Mouse (Mus musculus) MEL (cell line): ENCODE measurements at regions not wholly inside any gene's neighbourhood (a gene's known extent, or its start where the extent isn't known, plus 50 kb on each side); places are given as distances from the start of the nearest gene placed in this dataset.

ENCODE experiments used
- DNase-seq: peaks from one replicate; pipeline ENCODE4 v3.0.0; 2011; ENCODE audit warnings: low read depth, low spot score
- H3K27ac ChIP-seq: 2 replicates; pipeline ENCODE4 v1.5.1; 2012; ENCODE audit warnings: low read depth, mild to moderate bottlenecking, control low read depth, low read length, moderate library complexity; ENCODE audit not compliant: control insufficient read depth
- H3K27me3 ChIP-seq, 2 experiments: fragments of 150-350 bp in 1 of 2; sonication (generic) in 1 of 2; 2 replicates each; pipeline ENCODE4 v1.6.1; 2012; ENCODE audit warnings: low read length in 2 of 2, mild to moderate bottlenecking in 2 of 2, improper control_type of control experiment in 1 of 2, moderate library complexity in 1 of 2; ENCODE audit not compliant: insufficient read depth in 2 of 2, control insufficient read depth in 1 of 2
- H3K36me3 ChIP-seq, 2 experiments: 2 replicates each; pipeline ENCODE4 v1.6.1; 2012 to 2014; ENCODE audit warnings: low read length in 2 of 2, improper control_type of control experiment in 1 of 2, inconsistent platforms in 1 of 2, mild to moderate bottlenecking in 1 of 2; ENCODE audit not compliant: insufficient read depth in 2 of 2, control insufficient read depth in 1 of 2
- H3K4me1 ChIP-seq, 2 experiments: fragments of 150-350 bp in 1 of 2; sonication (generic) in 1 of 2; 2 replicates each; pipeline ENCODE4 v1.6.1; 2012; ENCODE audit warnings: low read length in 2 of 2, improper control_type of control experiment in 1 of 2, mild to moderate bottlenecking in 1 of 2; ENCODE audit not compliant: insufficient read depth in 2 of 2, control insufficient read depth in 1 of 2
- H3K4me3 ChIP-seq, 2 experiments: fragments of 150-350 bp in 1 of 2; sonication (generic) in 1 of 2; 2 replicates each; pipeline ENCODE4 v1.5.1; 2012; ENCODE audit warnings: low read depth in 2 of 2, low read length in 2 of 2, mild to moderate bottlenecking in 2 of 2, moderate library complexity in 2 of 2, control low read depth in 1 of 2, improper control_type of control experiment in 1 of 2; ENCODE audit not compliant: control insufficient read depth in 1 of 2, insufficient read depth in 1 of 2
- H3K79me2 ChIP-seq: 2 replicates; pipeline ENCODE4 v1.6.1; 2012; ENCODE audit warnings: mild to moderate bottlenecking, low read length, moderate library complexity; ENCODE audit not compliant: control insufficient read depth, poor library complexity, insufficient read depth
- H3K9ac ChIP-seq: 2 replicates; pipeline ENCODE4 v1.6.1; 2012; ENCODE audit warnings: low read depth, mild to moderate bottlenecking, control low read depth, low read length, moderate library complexity; ENCODE audit not compliant: control insufficient read depth, poor library complexity, severe bottlenecking
- H3K9me3 ChIP-seq: fragments of 150-350 bp; sonication (generic); replicated peaks from 2 replicates; pipeline ENCODE4 v1.6.1; 2012; ENCODE audit warnings: mild to moderate bottlenecking, low read length, improper control_type of control experiment, moderate library complexity; ENCODE audit not compliant: insufficient read depth
- BHLHE40 ChIP-seq: IDR thresholded peaks from 2 replicates; pipeline ENCODE4 v1.6.1; 2012; ENCODE audit warnings: low read depth, mild to moderate bottlenecking, inconsistent platforms, low read length, improper control_type of control experiment, borderline replicate concordance
- CHD1 ChIP-seq: IDR thresholded peaks from 2 replicates; pipeline ENCODE4 v1.6.1; 2012; ENCODE audit warnings: low read depth, mild to moderate bottlenecking, inconsistent platforms, low read length, improper control_type of control experiment
- CHD2 ChIP-seq: IDR thresholded peaks from 2 replicates; pipeline ENCODE4 v1.6.1; 2011; ENCODE audit warnings: low read length, improper control_type of control experiment
- E2F4 ChIP-seq: IDR thresholded peaks from 2 replicates; pipeline ENCODE4 v1.6.1; 2011; ENCODE audit warnings: low read depth, low read length, improper control_type of control experiment, borderline replicate concordance
- EP300 ChIP-seq, 2 experiments: IDR thresholded peaks; 2 replicates each; pipeline ENCODE4 v1.6.1; 2011; ENCODE audit warnings: improper control_type of control experiment in 2 of 2, low read length in 2 of 2, low read depth in 1 of 2, mild to moderate bottlenecking in 1 of 2
- ETS1 ChIP-seq: IDR thresholded peaks from 2 replicates; pipeline ENCODE4 v1.6.1; 2012; ENCODE audit warnings: low read depth, mild to moderate bottlenecking, inconsistent platforms, low read length, improper control_type of control experiment, moderate library complexity
- GABPA ChIP-seq: IDR thresholded peaks from 2 replicates; pipeline ENCODE4 v1.6.1; 2012; ENCODE audit warnings: low read depth, mild to moderate bottlenecking, inconsistent platforms, low read length, improper control_type of control experiment, moderate library complexity
- HCFC1 ChIP-seq: IDR thresholded peaks from 2 replicates; pipeline ENCODE4 v1.6.1; 2012; ENCODE audit warnings: low read depth, mild to moderate bottlenecking, inconsistent platforms, low read length, improper control_type of control experiment, moderate library complexity
- JUND ChIP-seq: IDR thresholded peaks from 2 replicates; pipeline ENCODE4 v1.6.1; 2011; ENCODE audit warnings: low read depth, mild to moderate bottlenecking, improper control_type of control experiment, low read length
- KAT2A ChIP-seq: conservative IDR thresholded peaks from 2 replicates; pipeline ENCODE4 v1.6.1; 2012; ENCODE audit warnings: low read depth, low read length, improper control_type of control experiment, inconsistent platforms
- MAFK ChIP-seq: IDR thresholded peaks from 2 replicates; pipeline ENCODE4 v1.6.1; 2011; ENCODE audit warnings: low read depth, mild to moderate bottlenecking, low read length, improper control_type of control experiment, borderline replicate concordance
- MXI1 ChIP-seq: IDR thresholded peaks from 2 replicates; pipeline ENCODE4 v1.6.1; 2011; ENCODE audit warnings: mild to moderate bottlenecking, low read depth, low read length, improper control_type of control experiment
- MYC ChIP-seq: IDR thresholded peaks from 2 replicates; pipeline ENCODE4 v1.6.1; 2011; ENCODE audit warnings: low read depth, mild to moderate bottlenecking, low read length, improper control_type of control experiment, moderate library complexity
- NELFE ChIP-seq: IDR thresholded peaks from 2 replicates; pipeline ENCODE4 v1.6.1; 2011; ENCODE audit warnings: low read depth, low read length, improper control_type of control experiment
- NRF1 ChIP-seq: IDR thresholded peaks from 2 replicates; pipeline ENCODE4 v1.6.1; 2014; ENCODE audit warnings: low read depth, mild to moderate bottlenecking, inconsistent platforms, low read length, improper control_type of control experiment, moderate library complexity; ENCODE audit not compliant: poor library complexity, insufficient read depth, severe bottlenecking
- RAD21 ChIP-seq: IDR thresholded peaks from 2 replicates; pipeline ENCODE4 v1.6.1; 2011; ENCODE audit warnings: mild to moderate bottlenecking, low read depth, low read length, improper control_type of control experiment
- RCOR1 ChIP-seq: IDR thresholded peaks from 2 replicates; pipeline ENCODE4 v1.6.1; 2012; ENCODE audit warnings: low read depth, mild to moderate bottlenecking, inconsistent platforms, low read length, improper control_type of control experiment
- TAL1 ChIP-seq: IDR thresholded peaks from 2 replicates; pipeline ENCODE4 v1.6.1; 2012; ENCODE audit warnings: mild to moderate bottlenecking, inconsistent platforms, low read length, moderate library complexity, mixed read lengths
- TBP ChIP-seq: IDR thresholded peaks from 2 replicates; pipeline ENCODE4 v1.8.0; 2011; ENCODE audit warnings: low read depth, low read length, improper control_type of control experiment
- TCF12 ChIP-seq: IDR thresholded peaks from 2 replicates; pipeline ENCODE4 v1.6.1; 2014; ENCODE audit warnings: low read depth, mild to moderate bottlenecking, inconsistent platforms, low read length, improper control_type of control experiment, moderate library complexity
- UBTF ChIP-seq: IDR thresholded peaks from 2 replicates; pipeline ENCODE4 v1.6.1; 2012; ENCODE audit warnings: low read depth, mild to moderate bottlenecking, inconsistent platforms, low read length, improper control_type of control experiment, moderate library complexity, borderline replicate concordance; ENCODE audit not compliant: insufficient read depth
- USF1 ChIP-seq: IDR thresholded peaks from 2 replicates; pipeline ENCODE4 v1.6.1; 2014; ENCODE audit warnings: low read depth, mild to moderate bottlenecking, inconsistent platforms, low read length, improper control_type of control experiment, moderate library complexity
- ZC3H11A ChIP-seq: IDR thresholded peaks from 2 replicates; pipeline ENCODE4 v1.6.1; 2012; ENCODE audit warnings: low read depth, mild to moderate bottlenecking, inconsistent platforms, low read length, improper control_type of control experiment
- ZMIZ1 ChIP-seq: IDR thresholded peaks from 2 replicates; pipeline ENCODE4 v1.6.1; 2012; ENCODE audit warnings: low read depth, mild to moderate bottlenecking, inconsistent platforms, low read length, improper control_type of control experiment, moderate library complexity
- ZNF384 ChIP-seq: IDR thresholded peaks from 2 replicates; pipeline ENCODE4 v1.6.1; 2012; ENCODE audit warnings: low read depth, mild to moderate bottlenecking, inconsistent platforms, low read length, improper control_type of control experiment

GRCm38 (mm10) chr1:161301348-161302075, 50.5 kb upstream of the Prdx6 start:
- Histone ChIP-seq H3K4me3 (no peak overlapping the region), H3K27ac (peak overlapping the region; percentile 21; the same call in 1 of the 2 replicates), H3K9ac (no peak overlapping the region), H3K79me2 (no peaks in the 10 kb centered on the region), H3K36me3 (no peaks in the 10 kb centered on the region), H3K9me3 (no peaks in the 10 kb centered on the region), H3K27me3 (no peaks in the 10 kb centered on the region), H3K4me1 (peaks cover 0 to 8% of the 10 kb centered on the region in 2 experiments; a peak in 3 of 4 replicates)
- TF ChIP-seq TAL1 (no peak), MAFK (0 out of 2 replicates have a peak, but pooled peaks have one; percentile 37), HCFC1 (no peak), JUND (no peak), EP300 (IDR thresholded peaks at IDR 0.05; ENCODE audit: low read depth in 1 of 2, low read length in 2 of 2) (peak in 1 of 2 experiments; percentile 48; a peak in 1 of 4 replicates), RCOR1 (no peak), RAD21 (no peak), KAT2A (no peak), TBP (0 out of 2 replicates have a peak, but pooled peaks have one; percentile 17), TCF12 (no peak), NELFE (no peak), GABPA (peak; percentile 76; the same call in 1 of the 2 replicates), ETS1 (peak; percentile 81), NRF1 (no peak)
- peak; percentile 81 for DNase-seq

- Histone ChIP-seq H3K79me2 (no peaks in the 10 kb centered on the region), H3K9ac (no peak overlapping the region), H3K27ac (no peak overlapping the region), H3K36me3 (peaks cover 0 to 4% of the 10 kb centered on the region in 2 experiments; a peak in 1 of 4 replicates), H3K4me3 (no peak overlapping the region), H3K4me1 (peaks cover 0 to under 1% of the 10 kb centered on the region in 2 experiments; a peak in 2 of 4 replicates), H3K9me3 (no peaks in the 10 kb centered on the region), H3K27me3 (no peaks in the 10 kb centered on the region)
- TF ChIP-seq JUND (no peak), MAFK (no peak), KAT2A (no peak), ZMIZ1 (no peak), E2F4 (no peak), UBTF (no peak), MXI1 (no peak), CHD1 (no peak), MYC (no peak), BHLHE40 (no peak), ZC3H11A (no peak), CHD2 (no peak), USF1 (no peak), HCFC1 (no peak), ZNF384 (no peak), GABPA (no peak), NRF1 (no peak)
- no peak for DNase-seq
Observed at GRCm38 (mm10) chr1:161306772-161307499, 55.9 kb upstream of the Prdx6 start.
